Mouse (Mus musculus) hindbrain, embryonic 13.5 days (tissue): ENCODE data around the gene Tapt1. TPM values are rescaled to one million over a fixed set of nuclear protein-coding genes. Genes with fewer than 3 reads are reported as not detected.

Experiments
- ATAC-seq: fragments of 200-750 bp; cut with Nextera tagmentation; 2 replicates; pipeline ENCODE4 v1.8.0; 2017; ENCODE audit warnings: moderate TSS enrichment; ENCODE audit not compliant: low FRiP score
- H3K27ac ChIP-seq: fragments of 300-500 bp; sonication (generic); 2 replicates; pipeline ENCODE4 v1.5.1; 2015; ENCODE audit warnings: inconsistent platforms, mild to moderate bottlenecking, moderate library complexity
- H3K27me3 ChIP-seq: fragments of 300-500 bp; sonication (generic); 2 replicates; pipeline ENCODE4 v1.6.1; 2015; ENCODE audit warnings: mild to moderate bottlenecking, inconsistent platforms
- H3K36me3 ChIP-seq: fragments of 300-500 bp; sonication (generic); 2 replicates; pipeline ENCODE4 v1.6.1; 2015; ENCODE audit warnings: mild to moderate bottlenecking, inconsistent platforms
- H3K4me1 ChIP-seq: fragments of 300-500 bp; sonication (generic); replicated peaks from 2 replicates; pipeline ENCODE4 v1.6.1; 2015; ENCODE audit warnings: inconsistent platforms
- H3K4me2 ChIP-seq: fragments of 300-500 bp; sonication (generic); 2 replicates; pipeline ENCODE4 v1.6.1; 2015; ENCODE audit warnings: inconsistent platforms, mild to moderate bottlenecking, moderate library complexity
- H3K4me3 ChIP-seq: fragments of 300-500 bp; sonication (generic); 2 replicates; pipeline ENCODE4 v1.5.1; 2015; ENCODE audit warnings: mild to moderate bottlenecking, inconsistent platforms
- H3K9ac ChIP-seq: fragments of 300-500 bp; sonication (generic); 2 replicates; pipeline ENCODE4 v1.6.1; 2015; ENCODE audit warnings: mild to moderate bottlenecking, inconsistent platforms
- H3K9me3 ChIP-seq: fragments of 300-500 bp; sonication (generic); 2 replicates; pipeline ENCODE4 v1.6.1; 2016; ENCODE audit warnings: inconsistent platforms
- WGBS: fragments of 180-500 bp; shearing (Covaris S2); methylation state at CpG from one replicate; pipeline ENCODE4 v1.1.7; 2015; 5-methylcytosine and 5-hydroxymethylcytosine counted together
- polyA plus RNA-seq: library from polyadenylated mRNA; unstranded; fragments of >200 nt; fragmentation: Nextera tagmentation; extraction: Ambion mirVana; gene quantifications from 2 replicates; pipeline ENCODE4 v1.2.1, GENCODE M21; 2015

Gene Tapt1
- polyA plus RNA-seq, 1 experiment from 2014 or later: 28.3 TPM

DNA sequence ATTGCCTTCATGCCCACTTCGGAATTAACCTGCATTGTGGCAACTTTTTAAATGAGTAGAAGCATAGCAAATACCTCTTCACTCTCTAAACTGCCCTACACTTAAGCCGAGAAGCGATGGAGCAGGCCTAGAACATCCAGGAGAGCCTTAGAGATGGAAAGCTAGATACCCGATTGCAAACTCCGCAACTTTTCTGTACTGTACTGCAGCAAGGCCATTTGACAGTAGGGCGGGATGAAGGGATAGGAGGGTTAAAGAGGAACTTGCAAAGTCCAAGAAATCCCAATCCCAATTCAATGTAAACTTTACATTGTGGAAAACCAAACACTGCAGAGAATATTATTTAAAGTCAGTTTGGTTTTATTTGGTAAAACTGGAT is 1.0 kb upstream of the Tapt1 start:
- peaks cover 34% of the 10 kb centered on the region for H3K4me1 ChIP-seq
- H3K27ac ChIP-seq: peak overlapping the region; percentile 95
- H3K36me3 ChIP-seq: no peaks in the 10 kb centered on the region
- no peak for ATAC-seq
- H3K9me3 ChIP-seq: no peaks in the 10 kb centered on the region
- H3K9ac ChIP-seq: peak overlapping the region; percentile 93
- H3K4me3 ChIP-seq: peak overlapping the region; percentile 82
- 13% methylated on average over 6 of the region's 6 CpGs for WGBS
- H3K27me3 ChIP-seq: no peaks in the 10 kb centered on the region
- H3K4me2 ChIP-seq: peak overlapping the region; percentile 82

DNA sequence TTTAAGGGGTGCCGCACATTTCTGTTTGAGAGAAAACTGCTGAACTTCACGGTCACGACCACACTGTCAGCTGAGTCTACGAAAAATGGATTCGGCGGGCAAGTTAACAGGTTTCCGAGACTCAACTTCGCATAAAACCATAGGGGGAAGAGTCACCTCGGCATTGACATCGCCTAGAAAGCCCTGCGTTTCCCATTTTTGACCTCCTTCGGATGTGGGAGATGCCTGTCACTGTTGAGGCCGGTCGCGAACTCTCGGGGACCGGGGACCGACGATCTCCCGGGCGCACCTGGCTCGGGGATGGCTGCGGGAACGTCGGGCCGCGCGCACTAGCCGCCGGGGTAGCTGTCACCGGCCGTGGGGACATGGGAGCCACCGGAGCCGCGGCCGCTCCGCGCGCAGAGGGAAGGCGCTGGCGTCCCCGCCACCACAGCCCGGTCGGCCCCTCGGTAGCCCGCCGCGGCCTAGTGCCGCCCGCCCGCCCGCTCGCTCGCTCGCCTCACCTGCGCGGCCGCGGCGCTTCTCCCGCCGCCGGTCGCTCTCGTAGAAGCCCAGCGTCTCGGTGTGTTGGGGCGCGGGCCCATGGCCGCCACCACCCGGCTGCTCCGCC is 410 bp downstream of the Tapt1 start:
- Histone ChIP-seq H3K36me3 (no peaks in the 10 kb centered on the region), H3K27ac (peak overlapping the region; percentile 95), H3K9me3 (no peaks in the 10 kb centered on the region), H3K27me3 (no peaks in the 10 kb centered on the region), H3K4me3 (peak overlapping the region; percentile 82), H3K4me1 (peaks cover 34% of the 10 kb centered on the region), H3K9ac (peak overlapping the region; percentile 93), H3K4me2 (peak overlapping the region; percentile 82)
- ATAC-seq: peak; percentile 86; the same call in 1 of the 2 replicates
- WGBS: under 1% methylated on average over 61 of the region's 72 CpGs

DNA sequence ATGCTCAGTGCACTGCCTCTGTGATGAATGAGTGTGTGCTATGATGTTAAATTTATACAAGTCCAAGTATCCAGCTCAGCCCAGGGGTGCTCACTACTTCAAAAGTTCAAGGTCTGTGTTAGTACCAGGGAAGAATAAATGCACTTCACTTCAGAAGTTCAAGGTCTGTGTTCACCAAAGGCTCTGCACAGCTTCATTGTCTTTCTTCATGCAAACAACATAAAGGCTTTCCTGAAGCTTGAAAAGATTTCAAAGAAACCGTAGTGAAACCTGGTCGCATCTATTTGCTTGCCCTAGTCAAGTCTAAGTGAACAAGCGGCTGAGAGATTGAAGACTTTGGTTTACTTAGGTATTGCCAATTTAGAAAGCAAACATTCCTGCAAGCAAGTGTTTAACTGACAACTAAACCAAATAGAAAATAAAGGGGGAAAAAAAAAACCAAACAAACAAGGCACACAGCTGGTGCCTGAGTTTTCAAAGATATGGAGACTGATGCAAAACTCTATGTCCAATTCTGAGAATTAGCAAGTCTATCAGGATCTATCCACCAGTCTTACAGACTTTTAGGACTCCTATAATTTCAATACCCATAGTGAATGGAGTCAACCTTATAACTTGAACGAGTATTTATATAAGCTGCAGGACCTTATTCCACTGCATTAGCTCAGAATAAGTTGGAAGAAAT is 1.4 kb downstream of the Tapt1 start:
- peaks cover 34% of the 10 kb centered on the region for H3K4me1 ChIP-seq
- H3K36me3 ChIP-seq: no peaks in the 10 kb centered on the region
- H3K27me3 ChIP-seq: no peaks in the 10 kb centered on the region
- H3K4me3 ChIP-seq: peak overlapping the region; percentile 82
- no peaks in the 10 kb centered on the region for H3K9me3 ChIP-seq
- H3K27ac ChIP-seq: no peak overlapping the region
- H3K9ac ChIP-seq: peak overlapping the region; percentile 93; the same call in 1 of the 2 replicates
- peak overlapping the region; percentile 82 for H3K4me2 ChIP-seq
- ATAC-seq: no peak
- WGBS: 70% methylated on average over 4 of the region's 4 CpGs

DNA sequence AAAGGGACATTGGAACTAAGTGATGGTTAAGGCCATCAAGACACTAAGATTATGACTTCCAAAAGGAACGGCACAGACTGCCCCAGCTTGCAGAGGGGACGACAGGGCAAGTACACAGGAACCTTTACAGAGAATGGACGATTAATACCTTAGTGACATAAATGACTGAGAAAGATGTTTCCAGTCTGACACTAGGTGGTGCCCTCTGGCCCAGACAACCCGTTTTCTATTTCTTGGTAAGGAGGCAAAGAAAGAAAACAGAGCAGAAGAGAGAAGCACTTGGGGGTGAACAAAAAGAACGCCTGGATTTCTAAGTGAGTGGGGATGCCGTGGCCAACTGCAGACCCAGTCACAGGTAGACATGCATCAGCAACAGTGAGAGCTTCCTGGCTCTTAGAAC is 2.2 kb downstream of the Tapt1 start:
- Histone ChIP-seq H3K4me1 (peaks cover 34% of the 10 kb centered on the region), H3K4me3 (peak overlapping the region; percentile 82), H3K36me3 (no peaks in the 10 kb centered on the region), H3K27ac (no peak overlapping the region), H3K9ac (peak overlapping the region; percentile 58), H3K4me2 (peak overlapping the region; percentile 82), H3K9me3 (no peaks in the 10 kb centered on the region), H3K27me3 (no peaks in the 10 kb centered on the region)
- ATAC-seq: no peak
- WGBS: 25% methylated on average over 6 of the region's 6 CpGs

DNA sequence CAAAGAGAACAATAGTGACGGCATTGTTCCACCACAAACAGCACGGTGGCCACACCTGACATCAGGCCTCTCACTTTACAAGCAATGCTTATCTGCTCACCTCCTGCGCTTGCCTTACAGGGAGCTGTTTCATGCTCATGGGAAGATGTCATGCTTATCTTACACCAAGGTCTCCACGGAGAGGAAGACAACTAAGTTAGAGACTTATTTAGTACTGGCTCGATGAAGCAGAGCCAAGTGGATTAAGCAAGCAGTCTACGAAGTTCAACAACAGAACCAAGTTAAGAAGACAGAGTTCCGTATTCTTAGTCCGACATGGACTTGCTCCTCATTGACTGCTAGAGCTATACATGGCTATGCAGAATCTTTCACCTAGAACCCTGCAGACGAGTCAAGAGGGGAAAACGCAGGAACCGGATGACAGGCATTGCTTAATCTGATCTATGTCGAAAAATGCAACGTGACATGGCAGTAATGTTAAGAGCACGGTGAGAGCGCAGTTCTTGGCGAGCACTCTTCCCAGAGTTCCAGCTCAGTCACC is 3.0 kb downstream of the Tapt1 start:
- no peak for ATAC-seq
- peaks cover 31% of the 10 kb centered on the region for H3K4me1 ChIP-seq
- H3K36me3 ChIP-seq: no peaks in the 10 kb centered on the region
- H3K9ac ChIP-seq: no peak overlapping the region
- no peaks in the 10 kb centered on the region for H3K9me3 ChIP-seq
- H3K27ac ChIP-seq: no peak overlapping the region
- no peaks in the 10 kb centered on the region for H3K27me3 ChIP-seq
- no peak overlapping the region for H3K4me2 ChIP-seq
- WGBS: 90% methylated on average over 16 of the region's 16 CpGs
- H3K4me3 ChIP-seq: no peak overlapping the region

DNA sequence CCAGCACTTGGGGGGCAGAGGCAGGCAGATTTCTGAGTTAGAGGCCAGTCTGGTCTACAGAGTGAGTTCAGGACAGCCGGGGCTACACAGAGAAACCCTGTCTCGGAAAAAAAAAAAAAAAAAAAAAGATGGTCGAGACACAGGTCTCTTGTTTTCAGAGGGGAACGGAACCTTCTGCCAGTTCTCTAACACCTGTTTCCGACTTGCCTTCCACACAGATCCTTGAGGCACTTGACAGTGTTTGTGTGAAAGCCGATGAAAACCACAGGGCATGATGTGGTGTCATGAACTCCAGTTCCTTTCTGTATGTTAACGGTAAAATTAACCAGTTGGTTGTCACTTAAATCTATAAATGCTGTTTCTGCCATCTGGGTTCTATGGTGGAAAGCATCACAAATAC is 6.0 kb downstream of the Tapt1 start:
- H3K4me3 ChIP-seq: no peak overlapping the region
- no peak overlapping the region for H3K4me2 ChIP-seq
- peaks cover 22% of the 10 kb centered on the region for H3K4me1 ChIP-seq
- H3K36me3 ChIP-seq: peaks cover 12% of the 10 kb centered on the region; the same call in 1 of the 2 replicates
- ATAC-seq: no peak
- no peak overlapping the region for H3K9ac ChIP-seq
- no peak overlapping the region for H3K27ac ChIP-seq
- H3K9me3 ChIP-seq: no peaks in the 10 kb centered on the region
- WGBS: 92% methylated on average over 7 of the region's 7 CpGs
- H3K27me3 ChIP-seq: no peaks in the 10 kb centered on the region

DNA sequence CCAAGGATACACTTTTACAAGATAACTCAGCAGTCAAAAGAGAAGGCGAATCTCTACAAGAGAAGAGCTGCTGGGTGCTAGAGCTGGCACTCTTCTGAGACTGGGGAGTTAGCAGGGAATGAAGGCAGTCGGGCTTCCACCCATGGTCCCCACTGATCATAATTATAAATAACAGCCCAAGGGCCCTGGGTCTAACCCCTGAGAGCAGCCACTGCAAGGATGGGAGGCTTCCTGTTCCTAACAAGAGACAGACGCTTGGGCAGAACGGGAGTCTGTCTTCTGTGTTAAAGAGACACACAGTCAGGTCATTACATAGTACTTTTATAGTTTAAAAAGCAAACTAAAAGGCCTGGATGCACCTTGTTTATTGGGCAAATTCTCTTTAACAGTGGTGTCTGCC is 6.6 kb downstream of the Tapt1 start:
- ATAC-seq: no peak
- Histone ChIP-seq H3K9ac (no peak overlapping the region), H3K27me3 (no peaks in the 10 kb centered on the region), H3K4me3 (no peak overlapping the region), H3K27ac (no peak overlapping the region), H3K36me3 (peaks cover 18% of the 10 kb centered on the region; the same call in 1 of the 2 replicates), H3K4me1 (peaks cover 16% of the 10 kb centered on the region), H3K4me2 (no peak overlapping the region), H3K9me3 (no peaks in the 10 kb centered on the region)
- WGBS: 78% methylated on average over 4 of the region's 4 CpGs

DNA sequence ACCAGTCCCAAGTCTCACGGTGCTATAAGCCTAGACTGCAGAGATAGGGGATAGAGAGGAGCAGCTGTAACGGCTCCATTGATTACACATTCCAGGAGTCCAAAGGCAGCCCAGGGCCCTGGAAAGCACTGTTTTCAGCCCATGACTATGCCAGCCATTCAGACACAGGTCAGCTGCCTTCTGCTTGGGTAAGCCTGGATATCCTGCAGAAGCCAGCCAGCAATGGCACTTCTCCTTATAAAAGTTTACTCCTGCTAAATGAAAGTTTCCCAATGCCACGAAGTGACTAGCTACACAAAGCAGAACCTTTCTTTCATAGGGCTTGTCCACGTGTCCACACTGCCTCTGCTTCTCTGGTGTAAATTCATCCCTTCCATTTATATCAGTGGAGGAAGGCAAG is 7.9 kb downstream of the Tapt1 start:
- H3K27ac ChIP-seq: no peak overlapping the region
- H3K4me2 ChIP-seq: no peak overlapping the region
- no peaks in the 10 kb centered on the region for H3K9me3 ChIP-seq
- H3K27me3 ChIP-seq: no peaks in the 10 kb centered on the region
- 87% methylated on average over 4 of the region's 4 CpGs for WGBS
- H3K4me1 ChIP-seq: peaks cover 5% of the 10 kb centered on the region
- no peak overlapping the region for H3K4me3 ChIP-seq
- H3K36me3 ChIP-seq: peaks cover 19% of the 10 kb centered on the region; the same call in 1 of the 2 replicates
- ATAC-seq: no peak
- H3K9ac ChIP-seq: no peak overlapping the region

DNA sequence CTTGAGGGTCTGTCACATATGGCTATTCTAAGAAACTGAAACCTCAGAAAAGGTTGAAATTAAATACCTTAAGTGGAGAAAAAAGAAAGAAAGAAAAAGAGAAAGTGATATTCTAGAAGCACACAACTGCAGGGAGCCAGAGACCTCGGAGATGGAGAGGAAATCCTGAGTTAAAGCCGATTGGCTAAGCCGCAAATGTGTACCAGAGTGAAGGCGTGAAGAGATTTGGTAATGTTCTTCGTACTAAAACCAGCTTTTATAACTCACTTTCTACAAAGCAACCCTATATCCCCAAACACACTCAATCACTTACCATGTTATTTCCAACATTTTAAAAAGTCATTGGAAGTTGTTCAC is 8.8 kb downstream of the Tapt1 start:
- Histone ChIP-seq H3K4me1 (no peaks in the 10 kb centered on the region), H3K36me3 (peaks cover 19% of the 10 kb centered on the region; the same call in 1 of the 2 replicates), H3K27me3 (no peaks in the 10 kb centered on the region), H3K9ac (no peak overlapping the region), H3K4me2 (no peak overlapping the region), H3K4me3 (no peak overlapping the region), H3K9me3 (no peaks in the 10 kb centered on the region), H3K27ac (no peak overlapping the region)
- WGBS: 80% methylated on average over 5 of the region's 5 CpGs
- no peak for ATAC-seq

DNA sequence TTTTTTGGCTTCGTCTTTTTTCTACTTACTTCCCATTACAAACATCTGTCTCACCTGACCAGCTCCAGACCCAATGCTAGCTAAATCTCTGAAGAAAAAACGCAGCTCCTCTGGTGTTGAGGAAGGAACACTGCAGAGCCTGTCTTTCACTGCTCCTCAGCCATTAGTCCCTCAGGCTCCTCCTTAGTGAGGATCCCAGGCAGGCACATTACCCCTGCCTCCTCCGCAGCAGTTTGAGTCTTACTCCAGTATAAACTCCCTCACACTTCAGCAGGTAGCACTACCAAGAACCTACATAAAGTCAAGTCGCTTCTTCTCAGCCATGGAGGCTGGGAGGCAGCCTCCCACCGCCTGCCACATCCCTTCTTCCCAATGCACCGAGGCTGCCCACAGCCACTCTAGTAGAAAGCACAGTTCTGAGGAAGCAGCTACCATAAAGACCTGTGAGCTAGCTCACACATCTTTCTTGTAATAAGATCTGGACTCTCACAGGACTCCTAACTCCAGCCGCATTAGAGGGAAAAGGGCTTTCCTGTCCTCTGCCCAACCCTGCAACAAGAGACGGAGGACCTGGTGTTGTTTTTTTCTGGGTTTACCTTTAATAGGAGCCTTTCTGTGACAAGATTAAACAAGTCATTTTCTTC is 9.3 kb downstream of the Tapt1 start:
- H3K9ac ChIP-seq: no peak overlapping the region
- WGBS: 83% methylated on average over 8 of the region's 8 CpGs
- H3K4me3 ChIP-seq: no peak overlapping the region
- H3K4me2 ChIP-seq: no peak overlapping the region
- H3K27ac ChIP-seq: no peak overlapping the region
- peaks cover 21% of the 10 kb centered on the region for H3K36me3 ChIP-seq
- H3K27me3 ChIP-seq: no peaks in the 10 kb centered on the region
- no peaks in the 10 kb centered on the region for H3K9me3 ChIP-seq
- no peak for ATAC-seq
- no peaks in the 10 kb centered on the region for H3K4me1 ChIP-seq

DNA sequence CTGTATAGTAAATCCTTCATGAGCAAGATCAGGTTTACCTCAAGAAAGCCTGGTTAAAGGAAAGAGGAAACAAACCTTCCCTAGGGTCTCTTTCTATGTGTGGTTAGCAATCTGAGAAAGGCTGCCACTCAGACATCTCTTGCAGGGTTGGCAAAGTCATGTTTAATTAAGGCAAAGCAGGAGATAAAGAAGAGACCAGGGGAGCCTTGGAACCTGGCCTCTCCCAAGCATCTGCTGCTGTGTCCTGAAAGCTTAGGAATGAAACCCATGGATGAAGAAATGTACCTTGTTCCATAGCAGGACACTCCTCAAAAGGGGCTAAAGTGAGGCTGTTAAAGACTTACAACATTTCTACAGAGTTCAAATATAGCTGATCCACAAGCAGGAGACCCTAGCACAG is 11.3 kb downstream of the Tapt1 start:
- Histone ChIP-seq H3K4me1 (no peaks in the 10 kb centered on the region), H3K36me3 (peaks cover 31% of the 10 kb centered on the region), H3K4me3 (no peak overlapping the region), H3K4me2 (no peak overlapping the region), H3K27me3 (no peaks in the 10 kb centered on the region), H3K9ac (no peak overlapping the region), H3K27ac (no peak overlapping the region), H3K9me3 (no peaks in the 10 kb centered on the region)
- ATAC-seq: no peak

DNA sequence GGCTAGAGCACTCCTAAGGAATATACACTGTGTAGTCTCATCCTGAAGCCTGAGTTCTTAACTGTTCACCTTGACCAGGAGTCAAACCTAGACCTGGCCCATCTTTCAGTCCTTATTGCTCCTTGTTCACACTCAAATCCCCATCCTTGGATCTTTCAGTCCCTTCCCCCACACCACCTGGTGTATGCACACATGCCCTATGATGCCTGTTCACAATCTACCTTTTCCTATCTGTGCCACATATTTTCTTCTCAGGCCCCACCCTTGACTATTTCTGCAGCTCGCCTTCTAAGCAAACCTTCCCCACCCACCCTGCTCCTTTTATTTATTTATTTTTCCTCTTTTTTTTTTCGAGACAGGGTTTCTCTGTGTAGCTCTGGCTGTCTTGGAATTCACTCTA is 12.4 kb downstream of the Tapt1 start:
- 86% methylated on average over 2 of the region's 2 CpGs for WGBS
- Histone ChIP-seq H3K4me1 (no peaks in the 10 kb centered on the region), H3K4me3 (no peak overlapping the region), H3K27ac (no peak overlapping the region), H3K4me2 (no peak overlapping the region), H3K9me3 (no peaks in the 10 kb centered on the region), H3K9ac (no peak overlapping the region), H3K36me3 (peaks cover 31% of the 10 kb centered on the region), H3K27me3 (no peaks in the 10 kb centered on the region)
- no peak for ATAC-seq
